Mouse (Mus musculus): ENCODE results near the gene Sdr39u1. TPM values are rescaled to one million over a fixed set of nuclear protein-coding genes. Genes with fewer than 3 reads are reported as not detected.

Sdr39u1 gene
- total RNA-seq, 2 experiments from 2014 or later: 6.9 to 18.2 TPM

DNA sequence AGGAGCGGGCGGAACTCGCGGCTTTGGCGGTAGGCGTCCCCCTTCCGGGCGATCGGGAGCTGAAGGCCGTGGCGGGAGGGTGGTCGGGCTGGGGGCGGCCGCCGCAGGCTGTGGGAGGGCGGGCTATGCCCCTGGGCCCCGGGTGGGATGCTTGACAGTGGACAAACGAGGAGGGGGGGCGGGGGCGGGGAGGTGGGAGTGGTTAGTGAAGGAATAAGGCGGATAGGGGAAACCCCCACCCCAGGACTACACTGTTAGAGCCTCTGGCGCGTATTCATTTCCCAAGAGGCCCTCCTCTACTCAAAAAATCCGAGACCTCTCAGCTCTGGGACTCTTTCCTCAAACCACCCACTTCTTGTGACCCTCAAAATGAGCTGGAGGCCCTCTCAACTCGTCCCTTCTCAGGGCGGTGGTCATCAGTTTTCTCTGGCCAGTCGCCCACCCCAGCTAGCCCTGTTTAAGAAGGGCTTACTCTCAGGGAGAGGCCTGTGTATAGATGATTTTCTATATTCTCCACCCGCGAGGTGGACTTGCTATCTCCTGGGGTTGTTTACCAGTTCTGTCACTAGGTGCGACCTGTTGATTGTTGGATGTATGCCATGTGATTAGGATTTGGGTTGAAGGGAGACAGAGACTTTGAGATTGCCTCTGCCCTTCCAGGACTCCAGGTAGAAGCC is 14.8 kb downstream of the Sdr39u1 start:
- ATAC-seq (replicated peaks; ENCODE audit: poor library complexity): 0 out of 2 replicates have a peak, but pooled peaks have one; percentile 6

DNA sequence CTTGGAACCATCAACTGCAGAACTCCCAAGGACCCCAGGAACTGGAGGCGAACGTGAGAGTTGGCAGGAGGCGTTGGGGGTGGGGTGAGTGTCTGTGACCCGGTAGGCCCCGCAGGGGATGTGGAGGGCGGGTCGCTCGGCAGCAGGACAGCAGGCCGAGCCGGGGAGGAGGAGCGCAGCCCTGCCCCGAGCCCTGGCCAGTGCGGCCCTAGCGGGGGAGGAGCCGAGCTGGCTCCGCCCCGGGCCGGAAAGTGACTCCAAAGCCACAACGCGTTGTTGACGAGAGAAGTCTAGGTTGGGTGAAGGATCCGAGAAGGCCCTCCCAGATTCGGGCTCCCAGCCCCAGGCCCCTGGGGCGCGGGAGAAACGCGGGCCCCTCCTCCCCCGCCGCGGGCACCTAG is 15.4 kb downstream of the Sdr39u1 start, which contains the start of gene Khnyn:
Gene Khnyn (plus strand): TSS at position 235 of the 401 bp plus-strand sequence.
- ATAC-seq (replicated peaks; ENCODE audit: poor library complexity): peak; percentile 83

DNA sequence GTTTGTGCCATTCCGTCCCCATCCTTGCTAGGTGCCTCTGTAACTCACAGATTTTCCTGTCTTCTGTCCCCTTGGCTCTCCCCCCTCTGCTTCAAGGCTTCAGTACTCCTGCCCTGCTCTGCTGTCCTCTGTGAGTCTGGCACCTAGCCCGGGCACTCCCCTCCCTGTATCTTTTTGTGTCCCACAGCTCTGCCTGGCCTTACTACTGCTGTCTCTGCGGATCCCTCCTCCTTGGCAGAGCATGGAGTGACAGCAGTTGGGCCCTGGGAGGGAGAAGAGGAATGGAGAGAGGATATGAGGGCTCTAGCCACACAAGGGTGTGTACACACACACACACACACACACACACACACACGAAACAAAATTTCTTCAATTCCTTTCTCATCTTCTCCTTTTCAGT is 15.9 kb downstream of the Sdr39u1 start, which contains the start of gene Cbln3:
Gene Cbln3 (minus strand): TSS at position 227 of the 400 bp plus-strand sequence.
- peak; percentile 20; the same call in 1 of the 2 replicates for ATAC-seq (replicated peaks; ENCODE audit: poor library complexity)

DNA sequence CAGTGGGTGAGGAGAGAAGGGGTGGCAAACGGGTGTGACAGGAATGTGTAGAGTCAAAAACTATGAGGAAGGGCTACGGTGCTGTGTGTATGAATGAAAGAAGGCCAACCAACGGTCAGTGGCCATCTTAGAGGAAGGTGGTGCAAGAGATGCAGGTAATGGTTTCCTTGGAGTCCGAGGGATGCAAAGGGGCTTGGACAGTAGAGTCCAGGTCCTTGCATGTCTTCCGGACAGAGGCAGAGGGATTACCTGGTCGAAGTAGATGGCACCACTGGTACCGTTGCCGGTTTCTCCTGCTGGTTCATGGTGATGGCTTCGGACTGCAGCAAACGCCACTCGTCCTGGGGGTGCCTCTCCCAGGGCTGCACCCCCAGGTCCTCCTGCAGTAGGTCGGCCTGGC is 16.4 kb downstream of the Sdr39u1 start:
- ATAC-seq (replicated peaks; ENCODE audit: poor library complexity): no peak

DNA sequence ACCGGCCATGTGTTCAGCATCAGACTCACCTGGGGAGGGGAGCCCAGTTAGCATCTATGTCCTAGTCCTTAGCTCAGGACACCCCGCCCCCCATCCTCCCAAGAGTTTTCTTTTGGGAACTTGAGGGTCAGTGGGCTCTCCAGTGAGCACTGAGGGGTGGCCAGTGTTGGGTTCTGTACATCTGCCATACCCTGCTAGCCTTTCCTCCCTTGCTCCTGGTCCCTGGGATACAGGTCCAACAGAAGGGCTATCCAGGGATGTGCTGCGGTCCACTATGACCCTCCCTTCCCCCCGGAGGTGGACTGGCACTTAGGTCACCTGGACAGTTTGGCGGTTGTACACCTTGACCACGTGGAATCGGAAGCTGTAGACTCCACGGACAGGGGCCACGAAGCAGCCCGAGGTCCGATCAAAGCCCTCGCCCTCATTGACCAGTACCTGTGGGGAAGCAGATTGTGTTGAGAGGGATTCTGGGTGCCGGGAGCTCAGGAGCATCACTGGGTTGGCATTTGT is 16.9 kb downstream of the Sdr39u1 start:
- no peak for ATAC-seq (replicated peaks; ENCODE audit: poor library complexity)

DNA sequence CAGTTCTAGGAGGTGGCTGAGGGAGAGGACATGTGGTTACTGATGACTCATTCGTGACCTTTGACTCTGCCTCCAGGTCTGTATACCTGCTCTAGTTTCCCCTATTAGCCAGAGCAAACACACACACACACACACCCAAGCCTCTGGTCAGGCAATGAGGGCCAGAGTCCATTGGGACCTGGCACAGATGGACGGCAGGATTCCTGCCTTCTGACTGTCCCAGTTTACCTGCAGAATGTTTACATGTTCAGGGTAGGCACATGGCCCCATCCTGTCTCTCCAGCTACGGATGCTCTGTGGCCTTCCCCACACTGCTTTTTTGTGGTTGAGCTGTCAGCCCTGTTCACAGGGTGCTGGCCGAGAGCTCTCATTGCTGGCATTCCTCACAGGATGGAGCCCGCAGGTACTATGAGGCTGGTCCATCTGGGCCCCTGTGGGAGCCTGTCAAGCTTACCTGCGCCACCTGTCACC is 17.9 kb downstream of the Sdr39u1 start:
- ATAC-seq (replicated peaks; ENCODE audit: poor library complexity): no peak

DNA sequence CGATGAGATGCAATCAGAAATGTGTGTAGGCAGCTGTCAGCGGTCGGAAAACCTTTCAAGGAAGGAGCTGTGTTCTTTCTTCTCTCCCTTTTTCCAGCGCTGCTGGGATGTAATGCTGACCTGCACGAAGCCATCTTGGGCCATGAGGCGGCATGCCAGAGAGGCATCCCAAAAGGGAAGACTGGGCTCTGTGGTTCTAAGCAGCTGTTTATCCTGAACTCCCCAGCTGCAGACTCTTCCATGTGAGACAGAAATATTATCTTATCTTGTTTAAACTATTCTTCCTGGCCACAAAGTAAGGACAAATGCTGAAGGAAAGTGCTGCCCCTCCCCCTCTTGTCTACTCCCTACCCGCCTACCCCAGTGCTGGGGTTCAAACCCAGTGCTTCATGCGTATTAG is 19.1 kb downstream of the Sdr39u1 start:
- ATAC-seq (replicated peaks; ENCODE audit: poor library complexity): no peak

DNA sequence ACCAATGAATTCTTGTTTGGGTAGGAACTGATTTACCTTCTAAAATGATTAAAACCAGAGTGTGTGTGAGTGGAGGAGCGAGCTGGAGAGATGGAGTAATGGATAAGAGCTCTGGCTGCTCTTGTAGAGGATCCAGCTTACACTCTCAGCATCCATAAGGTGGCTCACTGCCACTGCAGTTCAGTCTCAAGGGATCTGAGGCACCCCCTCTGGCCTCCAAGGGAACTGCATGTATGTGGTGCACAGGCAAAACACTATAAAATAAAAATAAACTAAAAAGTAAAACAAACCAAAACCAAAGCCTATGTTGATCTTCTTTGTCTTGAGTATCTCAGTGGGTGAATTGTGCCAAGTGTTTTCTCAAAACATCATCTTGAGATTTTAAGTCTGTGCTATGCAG is 20.5 kb downstream of the Sdr39u1 start:
- peak; percentile 89 for ATAC-seq (replicated peaks; ENCODE audit: poor library complexity)

DNA sequence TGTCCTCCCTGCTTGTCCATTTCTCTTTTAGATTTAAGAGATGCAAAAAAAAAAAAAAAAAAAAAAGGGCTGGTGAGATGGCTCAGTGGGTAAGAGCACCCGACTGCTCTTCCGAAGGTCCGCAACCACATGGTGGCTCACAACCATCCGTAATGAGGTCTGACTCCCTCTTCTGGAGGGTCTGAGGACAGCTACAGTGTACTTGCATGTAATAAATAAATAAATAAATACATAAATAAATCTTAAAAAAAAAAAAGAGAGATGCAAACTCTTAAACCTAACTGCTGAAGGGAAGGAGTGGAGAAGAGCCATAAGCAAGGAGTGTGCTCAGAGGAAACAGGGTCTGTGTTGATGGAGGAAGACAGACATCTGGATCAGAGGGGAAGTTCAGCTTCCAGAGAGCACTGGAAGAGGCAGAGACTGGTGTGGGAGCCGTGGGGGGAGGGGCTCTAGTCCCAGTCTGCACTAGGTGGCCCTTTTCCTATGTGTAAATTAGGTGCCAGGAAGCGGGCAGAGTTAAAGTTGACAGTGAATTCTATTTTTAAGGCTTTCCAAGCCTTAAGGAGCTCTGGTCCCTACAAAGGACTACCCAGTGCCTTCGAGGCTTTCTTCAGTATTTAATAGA is 21.7 kb downstream of the Sdr39u1 start:
- no peak for ATAC-seq (replicated peaks; ENCODE audit: poor library complexity)

DNA sequence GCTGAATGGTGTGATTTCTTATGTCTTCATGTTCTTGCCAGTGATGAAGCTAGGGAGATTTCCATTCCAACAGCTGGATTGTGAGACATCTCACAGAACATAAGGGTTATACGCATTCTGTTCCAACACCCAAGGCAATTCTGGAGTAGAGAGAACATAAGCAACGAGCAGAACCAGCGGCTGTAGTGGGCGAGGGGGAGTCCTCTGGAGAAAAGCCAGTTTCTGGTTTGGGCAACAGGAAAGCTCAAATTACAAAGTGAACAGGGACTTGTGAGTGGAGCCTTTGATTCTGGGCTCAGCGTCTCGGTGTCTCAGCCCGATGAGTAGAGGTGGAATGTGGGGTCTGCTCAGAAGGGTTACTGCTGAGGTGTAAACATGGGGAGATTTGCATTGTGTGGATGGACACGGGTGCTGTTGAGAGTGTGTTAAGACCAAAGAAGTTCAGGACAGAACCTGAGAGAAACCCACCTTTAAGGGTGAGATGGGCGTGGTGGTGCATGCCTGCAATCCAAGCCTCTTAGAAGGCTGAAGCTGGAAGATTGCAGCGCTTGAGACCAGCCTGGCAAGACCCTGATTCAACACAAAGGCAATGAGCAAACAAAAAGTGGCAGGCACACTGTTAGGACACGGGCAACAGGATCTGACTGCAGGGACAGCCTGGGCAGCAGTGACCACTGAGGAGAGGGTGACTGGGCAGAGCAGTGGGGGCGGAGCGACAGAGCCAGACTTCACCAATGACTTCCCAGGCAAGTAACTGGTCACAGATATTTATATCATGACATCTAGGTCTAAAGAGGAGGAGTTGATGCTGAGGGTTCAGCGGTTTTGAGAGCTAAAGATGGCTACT is 22.4 kb downstream of the Sdr39u1 start:
- ATAC-seq (replicated peaks; ENCODE audit: poor library complexity): no peak

DNA sequence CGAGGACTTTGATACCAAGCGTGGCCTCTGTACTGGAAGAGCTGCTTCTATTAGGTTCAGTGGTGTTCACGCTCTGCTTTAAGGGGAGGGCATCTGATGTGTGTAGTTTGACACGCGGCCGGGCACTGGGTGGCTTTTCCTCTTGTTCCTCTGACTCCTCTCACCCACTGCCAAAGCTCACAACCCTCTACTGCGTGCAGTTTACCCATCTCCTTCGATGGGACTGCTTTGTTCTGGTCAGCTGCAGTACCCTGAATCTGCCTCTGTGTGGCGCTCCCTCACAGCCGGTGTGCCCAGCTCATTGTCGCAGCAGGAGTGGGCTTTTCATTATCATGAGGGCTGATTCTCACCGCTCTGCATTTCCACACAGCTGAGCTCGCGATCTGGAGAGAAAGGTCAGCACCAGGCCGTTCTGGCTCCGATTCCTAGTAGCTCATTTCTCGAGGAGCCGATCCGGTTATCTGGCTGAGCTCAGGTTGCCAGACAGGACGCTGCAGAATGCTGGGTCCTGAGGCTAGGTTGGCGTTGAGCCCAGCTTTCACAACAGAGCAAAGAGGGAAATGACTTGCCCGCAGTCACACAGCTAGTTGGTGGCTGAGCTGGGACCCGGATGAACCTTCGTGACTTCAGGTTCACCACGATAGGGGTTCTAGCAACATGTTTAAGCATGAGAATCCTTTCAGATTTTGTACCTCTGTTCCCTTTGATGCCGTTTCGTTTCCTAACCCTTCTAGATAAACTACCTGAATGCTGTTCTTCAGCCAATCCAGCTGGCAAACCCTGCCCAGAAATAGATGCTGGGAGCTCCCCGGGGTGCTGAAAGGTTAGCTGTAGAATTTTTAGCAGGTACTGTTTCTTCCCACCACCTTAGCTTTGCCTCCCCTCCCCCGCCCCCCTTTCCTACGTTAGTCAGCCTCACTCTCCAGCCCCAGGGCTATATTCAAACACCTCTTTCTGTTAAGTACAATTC is 26.1 kb downstream of the Sdr39u1 start:
- peak; percentile 92 for ATAC-seq (replicated peaks; ENCODE audit: poor library complexity)

DNA sequence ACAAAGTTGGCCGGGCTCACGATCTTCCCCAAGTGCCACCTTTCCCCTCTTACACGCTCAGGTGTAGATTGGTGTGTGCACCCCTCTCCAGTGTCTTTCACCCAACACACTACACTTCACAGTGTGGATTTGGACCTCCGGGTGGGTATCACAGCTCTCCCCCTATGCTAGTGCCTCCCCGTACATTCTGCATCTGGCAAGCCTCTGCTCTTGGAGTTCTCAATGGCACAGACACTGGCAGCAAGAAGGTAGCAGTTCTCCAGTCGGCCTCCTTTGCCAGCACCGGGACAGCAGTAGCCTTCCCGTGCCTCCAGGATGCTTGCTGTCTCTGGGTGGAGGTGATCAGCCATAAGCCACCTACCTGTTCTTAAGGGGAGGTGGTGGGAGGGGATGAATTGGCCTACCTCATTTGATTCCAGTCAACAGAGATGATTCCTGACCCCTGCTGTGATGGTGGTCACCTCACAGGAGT is 26.8 kb downstream of the Sdr39u1 start:
- no peak for ATAC-seq (replicated peaks; ENCODE audit: poor library complexity)

DNA sequence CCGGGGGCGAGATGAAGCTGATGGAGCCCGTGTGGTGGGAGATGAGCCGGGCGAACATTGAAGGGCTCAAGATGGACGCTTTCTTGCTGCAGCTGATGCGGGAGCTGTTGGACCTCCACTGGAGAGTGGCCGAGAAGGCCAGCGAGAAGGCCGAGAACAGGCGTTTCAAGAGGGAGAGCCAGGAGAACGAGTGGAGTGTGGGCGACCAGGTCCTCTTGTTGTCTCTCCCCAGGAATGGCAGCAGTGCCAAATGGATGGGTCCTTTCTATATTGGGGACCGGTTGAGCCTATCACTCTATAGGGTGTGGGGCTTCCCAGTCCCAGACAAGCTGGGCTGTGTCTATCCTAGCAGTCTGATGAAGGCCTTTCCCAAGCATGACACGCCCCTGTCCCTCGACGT is 27.5 kb downstream of the Sdr39u1 start:
- ATAC-seq (replicated peaks; ENCODE audit: poor library complexity): no peak

DNA sequence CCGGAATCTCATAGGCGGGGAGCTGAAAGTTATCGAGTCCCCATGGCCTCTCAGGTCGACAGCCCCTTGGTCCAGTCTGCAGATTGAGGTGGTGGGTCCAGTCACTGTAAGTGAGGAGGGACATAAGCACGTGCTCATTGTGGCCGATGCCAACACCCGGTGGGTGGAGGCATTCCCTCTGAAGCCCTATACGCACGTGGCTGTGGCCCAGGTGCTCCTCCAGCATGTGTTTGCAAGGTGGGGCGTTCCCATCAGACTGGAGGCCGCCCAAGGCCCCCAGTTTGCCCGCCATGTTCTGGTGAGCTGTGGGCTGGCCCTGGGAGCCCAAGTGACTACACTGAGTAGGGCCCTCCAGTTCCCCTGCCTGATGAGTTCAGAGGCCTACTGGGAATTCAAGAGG is 28.1 kb downstream of the Sdr39u1 start:
- ATAC-seq (replicated peaks; ENCODE audit: poor library complexity): no peak

DNA sequence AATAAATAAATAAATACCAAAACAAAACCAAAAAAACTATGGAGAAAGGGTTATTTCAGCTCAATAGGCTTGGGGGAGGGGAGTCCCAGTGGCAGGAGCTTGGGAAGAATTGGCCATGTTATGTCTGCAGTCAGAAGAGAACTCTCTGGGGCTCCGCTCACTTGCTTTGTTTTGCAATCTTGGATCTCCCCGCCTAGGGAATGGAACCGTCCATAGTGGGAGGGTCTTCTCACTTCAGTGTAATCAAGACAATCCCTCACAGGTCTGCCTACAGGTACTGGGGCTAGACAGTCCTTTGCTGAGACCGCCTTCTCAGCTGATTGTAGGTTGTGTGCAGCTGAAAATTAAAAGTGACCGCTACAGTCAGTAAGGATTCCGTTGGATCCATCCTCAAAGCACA is 30.6 kb downstream of the Sdr39u1 start:
- ATAC-seq (replicated peaks; ENCODE audit: poor library complexity): no peak

DNA sequence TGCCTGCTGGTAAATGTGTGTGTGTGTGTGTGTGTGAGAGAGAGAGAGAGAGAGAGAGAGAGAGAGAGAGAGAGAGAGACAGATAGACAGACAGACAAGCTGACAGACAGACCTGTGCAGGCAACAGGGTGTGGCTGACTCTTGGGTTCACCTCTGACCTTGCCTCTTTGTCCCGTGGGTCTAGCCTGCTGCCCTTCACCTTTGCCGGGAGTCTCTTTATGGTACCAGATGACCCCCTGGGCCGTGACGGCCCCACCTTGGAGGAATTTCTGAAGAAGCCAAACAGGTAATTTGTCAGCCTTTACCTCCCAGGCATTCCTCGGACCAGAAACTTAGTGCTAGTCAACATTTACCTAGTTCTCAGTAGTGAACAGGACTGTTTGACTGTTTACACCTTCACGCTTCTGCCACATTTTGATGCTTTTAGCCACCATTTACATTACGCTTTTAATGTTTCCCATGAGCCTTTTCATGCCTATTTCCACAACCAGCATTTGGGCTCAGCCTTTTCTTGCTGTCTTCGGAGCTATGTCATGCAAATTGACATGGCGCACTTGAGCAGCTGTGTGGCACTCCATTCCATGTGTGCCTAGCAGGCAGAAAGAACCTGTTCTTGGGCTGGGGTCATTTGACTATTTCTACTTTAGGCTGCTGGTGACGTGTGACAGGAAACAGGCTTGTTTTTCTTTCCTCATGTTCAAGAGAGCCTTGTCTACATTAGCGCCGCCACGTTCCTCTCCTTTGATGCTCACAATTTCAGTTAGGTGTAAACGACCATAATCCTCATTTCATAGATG is 31.7 kb downstream of the Sdr39u1 start:
- no peak for ATAC-seq (replicated peaks; ENCODE audit: poor library complexity)

DNA sequence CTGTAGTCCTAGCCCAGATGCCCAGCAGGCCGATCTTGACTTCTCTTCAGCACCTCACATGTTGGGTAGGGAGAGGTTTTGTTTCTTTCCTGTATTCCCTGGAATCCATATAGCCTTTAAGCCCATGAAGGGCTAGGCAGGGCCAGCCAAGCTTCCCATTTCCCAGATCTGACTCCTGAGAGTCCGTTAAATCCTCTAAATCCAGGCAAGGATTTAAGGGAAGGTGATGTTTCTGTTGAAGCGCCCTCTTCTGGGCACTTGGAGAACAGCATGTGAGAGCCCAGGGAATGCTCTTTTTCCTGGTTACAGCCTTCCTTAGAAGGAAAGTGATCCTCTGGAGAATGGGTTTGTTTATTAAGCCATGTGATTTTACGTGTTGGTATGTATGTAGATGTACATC is 33.1 kb downstream of the Sdr39u1 start:
- no peak; the same call in 1 of the 2 replicates for ATAC-seq (replicated peaks; ENCODE audit: poor library complexity)

DNA sequence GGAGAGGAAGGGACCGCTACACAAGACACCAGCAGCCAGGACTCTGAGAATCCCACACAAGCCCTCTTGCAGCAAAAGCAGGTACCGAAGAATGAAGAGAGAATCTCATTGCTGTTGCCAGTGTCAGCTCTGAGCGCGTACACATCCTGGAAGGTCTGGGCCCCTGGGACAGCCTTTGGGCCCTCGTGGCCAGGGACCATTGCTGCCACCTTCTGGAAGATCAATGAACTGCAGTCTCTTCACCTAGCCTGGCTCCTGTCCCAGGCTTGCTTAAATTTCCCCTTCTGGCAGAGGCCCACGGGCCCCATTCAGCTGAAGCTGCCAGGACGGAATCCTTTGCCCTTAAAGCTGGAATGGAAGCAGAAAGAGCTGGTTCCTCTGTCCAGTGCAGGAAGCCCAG is 36.3 kb downstream of the Sdr39u1 start:
- peak; percentile 99 for ATAC-seq (replicated peaks; ENCODE audit: poor library complexity)

DNA sequence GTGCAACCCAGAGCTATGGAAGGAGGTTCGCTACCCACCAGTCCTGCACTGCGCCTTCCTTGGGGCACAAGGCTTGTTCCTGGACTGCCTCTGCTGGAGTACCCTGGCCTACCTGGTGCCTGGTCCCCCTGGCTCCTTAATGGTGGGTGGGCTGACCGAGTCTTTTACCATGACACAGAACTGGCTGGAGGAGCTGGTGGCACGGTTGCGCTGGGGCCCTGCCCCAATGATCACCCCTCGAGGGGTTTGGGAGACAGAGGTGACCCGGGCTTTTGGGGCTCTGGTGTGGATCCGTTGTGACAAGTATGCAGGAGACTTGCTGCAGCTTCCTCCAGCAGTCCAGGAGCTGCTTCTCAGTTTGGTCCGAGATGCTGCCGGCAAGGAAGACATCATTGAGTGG is 37.1 kb downstream of the Sdr39u1 start:
- ATAC-seq (replicated peaks; ENCODE audit: poor library complexity): no peak
